Mouse (Mus musculus): Measurements from ENCODE around the gene Etv5. TPM values are rescaled to one million over a fixed set of nuclear protein-coding genes. Genes with fewer than 3 reads are reported as not detected.
"Not testable (repeated sequence)": the region's sequence is repeated elsewhere in the genome, so short reads cannot be mapped to it uniquely, and the experiment has no call there.

Gene Etv5
- polyA plus RNA-seq, 1 experiment, result 20.6 TPM

- no peak for DNase-seq (ENCODE audit: low read depth)
- TF ChIP-seq POLR2A (IDR thresholded peaks at IDR 0.05; ENCODE audit: borderline replicate concordance, extremely low read depth, insufficient read depth, insufficient read length, poor library complexity, severe bottlenecking), result no peak
- TF ChIP-seq CTCF (IDR thresholded peaks at IDR 0.05; ENCODE audit: borderline replicate concordance, extremely low read depth, insufficient read depth, insufficient read length), result no peak
Measured at GRCm38 (mm10) chr16:22366040-22366439, 73.5 kb downstream of the Etv5 start.

DNA sequence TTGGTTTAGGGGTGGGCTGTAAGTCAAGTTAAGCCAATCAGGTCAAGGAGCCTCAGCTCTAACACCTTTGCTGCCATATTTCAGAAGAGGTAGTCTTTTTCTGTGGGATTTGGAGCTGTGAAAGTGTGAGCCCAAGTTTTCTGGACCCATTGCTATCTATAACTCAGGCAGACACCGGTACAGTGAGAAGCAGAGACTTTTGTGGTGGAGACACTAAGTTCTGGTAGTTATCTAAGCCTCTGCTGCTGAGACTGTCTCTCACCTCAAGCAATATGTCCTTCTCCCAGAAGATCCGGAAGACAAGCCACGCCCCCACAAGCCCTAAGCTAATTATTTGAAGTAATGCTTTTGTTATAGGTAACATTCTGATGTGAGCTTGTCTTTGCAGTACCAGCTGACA lies 73.9 kb downstream of the Etv5 start:
- no peak for TF ChIP-seq POLR2A (IDR thresholded peaks at IDR 0.05; ENCODE audit: borderline replicate concordance, extremely low read depth, insufficient read depth, insufficient read length, poor library complexity, severe bottlenecking)
- no peak for TF ChIP-seq CTCF (IDR thresholded peaks at IDR 0.05; ENCODE audit: borderline replicate concordance, extremely low read depth, insufficient read depth, insufficient read length)
- DNase-seq (ENCODE audit: low read depth), result no peak

DNA sequence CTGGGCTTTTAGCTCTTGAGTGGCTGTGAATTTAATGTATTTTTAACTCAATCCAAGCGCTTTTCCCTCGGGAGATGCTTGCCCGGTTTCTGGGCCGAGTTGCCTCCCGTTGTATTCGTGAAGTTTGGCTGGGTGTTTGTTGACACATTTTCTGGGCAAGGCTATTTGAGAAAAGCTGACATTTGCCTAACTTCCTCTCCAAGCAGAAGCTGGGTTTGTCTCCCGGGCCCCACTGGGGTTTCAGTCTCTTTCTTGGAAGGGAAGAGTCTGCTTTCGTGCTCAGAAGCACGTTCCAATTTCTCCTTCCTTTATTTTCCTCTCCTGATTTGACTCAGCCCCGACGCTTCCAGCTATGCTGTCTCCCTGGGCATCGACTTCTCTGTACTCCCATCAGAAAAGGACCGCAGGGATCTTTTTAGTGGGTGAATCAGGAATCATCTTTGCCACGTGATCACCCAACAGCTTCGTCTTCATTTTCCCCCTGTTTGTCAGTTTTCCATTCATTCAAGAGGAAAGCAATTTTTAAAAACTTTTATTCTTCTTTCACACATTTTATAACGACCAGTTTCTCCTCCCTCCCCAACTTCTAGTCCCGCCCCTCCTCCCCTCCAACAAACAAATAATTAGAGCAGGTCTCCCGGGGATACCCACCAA lies 80.7 kb downstream of the Etv5 start:
- peak; percentile 47 for DNase-seq (ENCODE audit: low read depth)
- no peak for TF ChIP-seq CTCF (IDR thresholded peaks at IDR 0.05; ENCODE audit: borderline replicate concordance, extremely low read depth, insufficient read depth, insufficient read length)
- TF ChIP-seq POLR2A (IDR thresholded peaks at IDR 0.05; ENCODE audit: borderline replicate concordance, extremely low read depth, insufficient read depth, insufficient read length, poor library complexity, severe bottlenecking), result no peak

- TF ChIP-seq CTCF (IDR thresholded peaks at IDR 0.05; ENCODE audit: borderline replicate concordance, extremely low read depth, insufficient read depth, insufficient read length), result 0 out of 2 replicates have a peak, but pooled peaks have one; percentile 3
- not testable (repeated sequence) for DNase-seq (ENCODE audit: low read depth)
Measured at GRCm38 (mm10) chr16:22354177-22354576, 85.3 kb downstream of the Etv5 start.

DNA sequence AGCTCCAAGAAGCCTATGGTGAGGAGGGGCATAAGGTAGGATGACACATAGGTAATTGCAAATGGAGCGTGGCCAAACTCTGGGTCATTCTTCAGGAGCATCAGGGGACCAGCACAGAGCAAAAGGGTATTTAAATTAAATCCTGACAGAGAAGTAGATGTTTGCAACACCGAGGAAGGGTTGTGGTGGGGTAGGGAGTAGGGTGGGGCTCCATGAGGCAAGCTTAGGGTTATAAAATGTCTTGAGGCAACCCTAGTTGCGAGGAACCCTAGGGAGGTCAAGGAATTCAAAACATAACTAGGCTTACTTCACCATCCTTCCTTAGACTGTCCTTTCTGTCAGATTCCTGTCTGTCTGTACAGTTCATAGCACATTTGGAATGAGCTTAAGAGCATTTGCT lies 85.9 kb downstream of the Etv5 start:
- no peak for TF ChIP-seq POLR2A (IDR thresholded peaks at IDR 0.05; ENCODE audit: borderline replicate concordance, extremely low read depth, insufficient read depth, insufficient read length, poor library complexity, severe bottlenecking)
- no peak for TF ChIP-seq CTCF (IDR thresholded peaks at IDR 0.05; ENCODE audit: borderline replicate concordance, extremely low read depth, insufficient read depth, insufficient read length)
- no peak for DNase-seq (ENCODE audit: low read depth)

- no peak for DNase-seq (ENCODE audit: low read depth)
- TF ChIP-seq POLR2A (IDR thresholded peaks at IDR 0.05; ENCODE audit: borderline replicate concordance, extremely low read depth, insufficient read depth, insufficient read length, poor library complexity, severe bottlenecking) (no peak), CTCF (IDR thresholded peaks at IDR 0.05; ENCODE audit: borderline replicate concordance, extremely low read depth, insufficient read depth, insufficient read length) (no peak)
Measured at GRCm38 (mm10) chr16:22351194-22351593, 88.3 kb downstream of the Etv5 start.

DNA sequence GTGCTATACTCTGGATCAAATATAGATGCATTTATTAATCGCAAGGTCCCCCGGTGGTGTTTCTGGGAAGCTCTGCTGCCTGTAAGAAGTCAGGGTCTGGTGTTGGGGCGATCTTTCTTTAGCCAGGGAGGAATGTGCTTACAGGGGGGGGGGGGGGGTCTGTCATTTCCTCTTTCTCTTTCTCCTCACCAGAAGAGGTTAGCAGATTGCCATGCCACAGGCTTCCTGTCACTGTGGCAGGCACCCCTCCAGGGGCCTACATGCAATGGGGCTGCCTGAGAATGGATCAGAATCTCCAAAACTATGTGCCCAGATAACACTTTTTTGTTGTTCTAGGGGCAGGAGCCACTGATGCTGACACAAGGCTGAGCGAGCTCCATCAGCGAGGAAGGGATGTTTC lies 89.7 kb downstream of the Etv5 start:
- no peak for DNase-seq (ENCODE audit: low read depth)

DNA sequence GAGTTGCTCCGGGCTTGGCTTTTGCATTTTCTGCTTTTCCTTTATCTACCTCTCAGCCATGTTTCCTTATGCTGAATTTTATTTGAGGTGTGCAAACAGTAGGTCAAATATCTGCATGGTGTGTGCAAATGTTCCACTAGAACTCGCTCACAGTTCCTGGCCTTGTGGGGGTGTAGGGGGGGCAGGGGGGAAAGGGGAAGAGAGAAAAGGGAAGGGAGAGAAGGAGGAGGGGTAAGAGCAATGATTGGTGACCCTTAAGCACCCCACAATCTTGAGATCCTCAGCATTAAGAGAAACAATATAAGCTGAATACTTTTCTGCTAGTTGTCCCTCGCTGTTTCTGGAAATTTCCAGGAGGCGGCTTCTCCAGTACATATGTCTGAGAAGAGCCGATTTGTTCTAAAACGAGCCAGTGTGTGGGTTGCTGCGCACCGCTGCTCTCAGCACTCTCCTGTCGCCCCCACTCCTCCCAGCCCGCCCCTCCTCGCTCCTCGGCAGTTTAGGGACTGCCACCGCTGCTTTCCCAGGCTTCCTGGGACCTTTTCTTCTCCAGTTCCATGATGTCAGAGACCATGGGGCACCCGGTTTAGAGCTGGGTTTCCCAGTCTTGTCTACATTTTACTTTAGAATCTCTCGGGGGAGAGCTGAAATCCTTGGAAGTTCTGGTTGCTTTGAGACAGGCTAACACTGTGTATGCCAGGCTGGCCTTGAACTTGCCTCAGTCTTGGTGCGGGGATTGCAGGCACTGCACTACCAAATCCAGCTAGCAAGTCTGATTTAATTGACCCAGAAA lies 90.8 kb downstream of the Etv5 start:
- TF ChIP-seq CTCF (IDR thresholded peaks at IDR 0.05; ENCODE audit: borderline replicate concordance, extremely low read depth, insufficient read depth, insufficient read length), result no peak
- no peak for TF ChIP-seq POLR2A (IDR thresholded peaks at IDR 0.05; ENCODE audit: borderline replicate concordance, extremely low read depth, insufficient read depth, insufficient read length, poor library complexity, severe bottlenecking)
- DNase-seq (ENCODE audit: low read depth), result no peak

More for the DNA sequence above, 89.7 kb downstream of the Etv5 start:
- TF ChIP-seq POLR2A (IDR thresholded peaks at IDR 0.05; ENCODE audit: borderline replicate concordance, extremely low read depth, insufficient read depth, insufficient read length, poor library complexity, severe bottlenecking), result no peak
- TF ChIP-seq CTCF (IDR thresholded peaks at IDR 0.05; ENCODE audit: borderline replicate concordance, extremely low read depth, insufficient read depth, insufficient read length), result no peak

DNA sequence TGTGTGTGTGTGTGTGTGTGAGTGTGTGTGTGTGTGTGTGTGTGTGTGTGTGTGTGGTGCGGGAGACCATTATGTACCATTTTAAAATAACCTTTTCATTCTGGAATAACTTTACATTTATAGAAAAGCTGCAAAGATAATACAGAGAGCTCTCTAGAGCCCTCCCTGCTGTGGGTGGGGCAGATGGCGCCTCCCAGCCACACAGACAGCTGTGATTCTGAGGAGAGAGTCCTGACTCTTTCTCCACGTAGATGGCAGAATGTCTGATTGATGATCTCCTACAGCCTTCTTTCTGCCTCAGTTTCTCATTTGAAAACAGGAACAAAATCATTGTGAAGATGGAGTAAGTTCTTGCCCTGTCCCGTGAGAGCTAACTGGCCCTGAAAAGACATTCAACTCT lies 91.5 kb downstream of the Etv5 start:
- no peak for TF ChIP-seq CTCF (IDR thresholded peaks at IDR 0.05; ENCODE audit: borderline replicate concordance, extremely low read depth, insufficient read depth, insufficient read length)
- no peak for TF ChIP-seq POLR2A (IDR thresholded peaks at IDR 0.05; ENCODE audit: borderline replicate concordance, extremely low read depth, insufficient read depth, insufficient read length, poor library complexity, severe bottlenecking)
- DNase-seq (ENCODE audit: low read depth), result no peak

DNA sequence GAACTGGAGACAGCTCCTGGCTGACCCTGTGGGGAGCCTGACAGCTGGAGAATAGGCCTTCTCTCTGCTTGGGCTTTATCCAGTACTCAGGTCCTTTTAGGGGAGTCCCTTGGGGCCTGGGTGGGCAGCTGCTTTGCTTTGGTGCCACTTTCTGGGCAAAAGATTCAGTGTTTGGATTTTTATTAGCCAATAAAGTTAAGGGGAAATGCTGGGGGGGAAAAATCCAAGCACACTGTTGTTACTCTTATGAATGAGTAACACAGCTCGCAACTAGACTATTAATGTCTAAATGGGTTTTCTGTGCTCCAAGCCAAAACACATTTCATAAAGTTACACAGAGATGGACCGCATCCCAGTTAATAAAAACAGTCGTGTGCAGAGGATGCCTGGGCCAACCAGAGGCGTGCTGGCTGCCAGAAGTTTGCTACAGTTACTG lies 98.3 kb downstream of the Etv5 start:
- peak; percentile 36 for DNase-seq (ENCODE audit: low read depth)
- no peak for TF ChIP-seq CTCF (IDR thresholded peaks at IDR 0.05; ENCODE audit: borderline replicate concordance, extremely low read depth, insufficient read depth, insufficient read length)
- TF ChIP-seq POLR2A (IDR thresholded peaks at IDR 0.05; ENCODE audit: borderline replicate concordance, extremely low read depth, insufficient read depth, insufficient read length, poor library complexity, severe bottlenecking), result no peak

DNA sequence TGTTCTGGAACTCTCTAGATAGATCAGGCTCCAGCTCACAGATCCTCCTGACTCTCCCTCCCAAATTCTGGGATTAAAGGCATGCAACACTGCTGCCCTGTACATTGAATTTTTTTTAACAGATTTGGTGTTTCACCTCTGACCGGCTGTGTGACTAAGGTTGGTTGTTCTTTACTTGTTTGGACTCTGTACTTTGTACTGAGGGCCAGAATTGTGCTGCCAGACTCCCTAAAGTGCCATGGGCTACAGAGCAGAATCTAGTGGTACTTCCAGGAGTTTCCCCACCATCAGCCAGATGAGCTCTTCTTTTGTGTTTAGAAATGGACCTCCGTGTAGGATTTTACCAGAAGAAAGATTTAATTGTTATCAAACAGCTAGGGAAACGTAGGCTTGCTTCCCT lies 103.7 kb downstream of the Etv5 start:
- DNase-seq (ENCODE audit: low read depth), result no peak
- TF ChIP-seq POLR2A (IDR thresholded peaks at IDR 0.05; ENCODE audit: borderline replicate concordance, extremely low read depth, insufficient read depth, insufficient read length, poor library complexity, severe bottlenecking) (no peak), CTCF (IDR thresholded peaks at IDR 0.05; ENCODE audit: borderline replicate concordance, extremely low read depth, insufficient read depth, insufficient read length) (no peak)

Other genes starting within 250 kb of the Etv5 start
- gene Tra2b, start 173.7 kb downstream of the Etv5 start, polyA plus RNA-seq (2012; rRNA removed), result 175 TPM in 2 replicates
- 0.29 and 0.36 TPM in 2 replicates for gene Dgkg, start 217.5 kb upstream of the Etv5 start, polyA plus RNA-seq (2012; rRNA removed)